Mouse (Mus musculus): ENCODE measurements around the gene 4930452B06Rik.

DNA sequence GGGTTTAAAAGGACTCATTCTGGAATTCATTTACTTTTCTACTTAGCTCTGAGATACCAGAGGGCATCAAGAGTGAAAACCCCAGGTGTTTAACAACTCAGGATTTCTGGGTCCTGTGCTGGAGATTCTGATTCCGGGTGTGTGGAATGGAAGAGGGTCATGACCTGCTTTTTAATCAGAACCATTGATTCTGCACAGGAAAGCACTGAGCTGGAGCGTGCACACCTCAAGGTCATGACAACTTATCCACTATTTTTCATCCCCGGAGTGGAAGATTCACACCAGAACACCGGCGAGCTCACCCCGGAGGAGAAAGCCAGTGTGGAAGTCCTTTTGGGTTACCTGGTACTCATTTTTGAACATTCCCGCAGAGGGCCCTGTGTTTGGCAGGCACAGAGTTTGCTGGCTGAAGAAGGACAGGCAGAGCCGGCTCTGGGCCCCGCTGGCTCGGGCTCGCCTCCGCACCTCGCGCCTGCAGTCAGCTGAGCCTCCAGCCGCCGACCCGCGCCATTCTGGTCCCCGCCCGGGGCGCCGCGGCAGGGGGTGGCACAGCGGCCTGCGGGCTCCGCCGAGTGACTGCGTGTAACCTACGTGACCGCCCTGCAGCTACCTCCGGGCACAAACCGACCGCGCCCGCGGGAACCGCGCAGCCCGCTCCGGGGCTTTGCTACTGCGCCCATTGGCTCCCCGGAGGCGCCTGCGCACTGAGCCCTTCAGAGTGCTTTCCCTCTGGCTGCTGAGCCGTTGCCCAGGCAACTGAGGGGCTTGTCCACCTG lies at the start of gene 4930452B06Rik:
- TF ChIP-seq GATA1 (IDR thresholded peaks at IDR 0.05; ENCODE audit: low read length) (no peak), TAL1 (IDR thresholded peaks at IDR 0.05; ENCODE audit: low read length) (no peak)
